Mouse (Mus musculus): Measurements from ENCODE around the gene Gm21834.

Gm21834 gene

GRCm38 (mm10) chr17:57742119-57742518 lies at the start of gene Gm21834:
Gene Gm21834 (minus strand): TSS chr17:57742219.
- no peak for DNase-seq (ENCODE audit: low spot score)

- DNase-seq (ENCODE audit: low spot score): no peak
Observed at GRCm38 (mm10) chr17:57788161-57788799, 46.3 kb upstream of the Gm21834 start.

- no peak for DNase-seq (ENCODE audit: low spot score)
Observed at GRCm38 (mm10) chr17:57770904-57771303, 28.9 kb upstream of the Gm21834 start.

- DNase-seq (ENCODE audit: low spot score): peak; percentile 62
Observed at GRCm38 (mm10) chr17:57768622-57769610, 26.9 kb upstream of the Gm21834 start, which contains the start of gene Cntnap5c. Gene Cntnap5c (plus strand): TSS chr17:57769570.

- DNase-seq (ENCODE audit: low spot score): no peak
Observed at GRCm38 (mm10) chr17:57767306-57767705, 25.3 kb upstream of the Gm21834 start.

- DNase-seq (ENCODE audit: low spot score): no peak
Observed at GRCm38 (mm10) chr17:57758033-57758432, 16.0 kb upstream of the Gm21834 start.

GRCm38 (mm10) chr17:57694791-57695190 lies 47.2 kb downstream of the Gm21834 start:
- no peak for DNase-seq (ENCODE audit: low spot score)
